Mouse (Mus musculus): ENCODE results near the gene H2-Oa. TPM values are rescaled to one million over a fixed set of nuclear protein-coding genes. Genes with fewer than 3 reads are reported as not detected.

Gene H2-Oa
- 9.5 and 12.1 TPM in 2 replicates for polyA plus RNA-seq (2012; ENCODE audit: insufficient read depth, low replicate concordance)

GRCm38 (mm10) chr17:34092197-34092875 is at the start of gene H2-Oa:
H2-Oa (plus strand) TSS chr17:34092340.
- H3K4me3 ChIP-seq (replicated peaks), result peak within 1 kb of the TSS; percentile 88
- TF ChIP-seq FLI1 (IDR thresholded peaks at IDR 0.05; ENCODE audit: low read length), result no peak
- no peak for TF ChIP-seq GATA1 (IDR thresholded peaks at IDR 0.05; ENCODE audit: borderline replicate concordance, low read length)

GRCm38 (mm10) chr17:34045941-34046340 is 46.2 kb upstream of the H2-Oa start:
- H3K36me3 ChIP-seq (replicated peaks; ENCODE audit: low read length), result peaks cover 75% of the 10 kb centered on the region
- no peak overlapping the region for H3K4me3 ChIP-seq (replicated peaks)
- H3K4me1 ChIP-seq, result peaks cover 30% of the 10 kb centered on the region
- peaks cover 22% of the 10 kb centered on the region for H3K9me3 ChIP-seq
- peaks cover 12% of the 10 kb centered on the region for H3K27me3 ChIP-seq (replicated peaks)
- TF ChIP-seq GATA1 (IDR thresholded peaks at IDR 0.05; ENCODE audit: borderline replicate concordance, low read length) (no peak), FLI1 (IDR thresholded peaks at IDR 0.05; ENCODE audit: low read length) (no peak)

More at GRCm38 (mm10) chr17:34092197-34092875, at the start of gene H2-Oa:
- H3K4me1 ChIP-seq, result peaks cover 77% of the 10 kb centered on the region
- H3K9me3 ChIP-seq, result peaks cover 14% of the 10 kb centered on the region
- H3K27me3 ChIP-seq (replicated peaks), result peaks cover 6% of the 10 kb centered on the region
- peaks cover 14% of the 10 kb centered on the region for H3K36me3 ChIP-seq (replicated peaks; ENCODE audit: low read length)

- TF ChIP-seq GATA1 (IDR thresholded peaks at IDR 0.05; ENCODE audit: borderline replicate concordance, low read length) (no peak), FLI1 (IDR thresholded peaks at IDR 0.05; ENCODE audit: low read length) (0 out of 2 replicates have a peak, but pooled peaks have one; percentile 52)
- H3K9me3 ChIP-seq, result peaks cover 22% of the 10 kb centered on the region
- H3K27me3 ChIP-seq (replicated peaks), result peaks cover under 1% of the 10 kb centered on the region
- H3K4me3 ChIP-seq (replicated peaks), result no peak overlapping the region
- H3K4me1 ChIP-seq, result peaks cover 18% of the 10 kb centered on the region
- peaks cover 86% of the 10 kb centered on the region for H3K36me3 ChIP-seq (replicated peaks; ENCODE audit: low read length)
Observed at GRCm38 (mm10) chr17:34047404-34048050, 44.6 kb upstream of the H2-Oa start.

- no peak for TF ChIP-seq FLI1 (IDR thresholded peaks at IDR 0.05; ENCODE audit: low read length)
- TF ChIP-seq GATA1 (IDR thresholded peaks at IDR 0.05; ENCODE audit: borderline replicate concordance, low read length), result no peak
- H3K9me3 ChIP-seq, result no peaks in the 10 kb centered on the region
- peaks cover 96% of the 10 kb centered on the region for H3K36me3 ChIP-seq (replicated peaks; ENCODE audit: low read length)
- H3K4me3 ChIP-seq (replicated peaks), result no peak overlapping the region
- H3K4me1 ChIP-seq, result peaks cover 19% of the 10 kb centered on the region; the same call in 1 of the 2 replicates
- H3K27me3 ChIP-seq (replicated peaks), result peaks cover 15% of the 10 kb centered on the region
Observed at GRCm38 (mm10) chr17:34057224-34057623, 34.9 kb upstream of the H2-Oa start.

- no peak overlapping the region for H3K4me3 ChIP-seq (replicated peaks)
- H3K36me3 ChIP-seq (replicated peaks; ENCODE audit: low read length), result peaks cover 31% of the 10 kb centered on the region
- no peak for TF ChIP-seq GATA1 (IDR thresholded peaks at IDR 0.05; ENCODE audit: borderline replicate concordance, low read length)
- no peak for TF ChIP-seq FLI1 (IDR thresholded peaks at IDR 0.05; ENCODE audit: low read length)
- peaks cover 50% of the 10 kb centered on the region for H3K4me1 ChIP-seq
- H3K9me3 ChIP-seq, result peaks cover 27% of the 10 kb centered on the region
- H3K27me3 ChIP-seq (replicated peaks), result peaks cover 8% of the 10 kb centered on the region
Observed at GRCm38 (mm10) chr17:34068864-34069263, 23.3 kb upstream of the H2-Oa start.

- TF ChIP-seq FLI1 (IDR thresholded peaks at IDR 0.05; ENCODE audit: low read length), result no peak
- no peak for TF ChIP-seq GATA1 (IDR thresholded peaks at IDR 0.05; ENCODE audit: borderline replicate concordance, low read length)
- peaks cover 23% of the 10 kb centered on the region for H3K27me3 ChIP-seq (replicated peaks)
- H3K4me1 ChIP-seq, result peaks cover 54% of the 10 kb centered on the region
- H3K9me3 ChIP-seq, result peaks cover 28% of the 10 kb centered on the region
- H3K36me3 ChIP-seq (replicated peaks; ENCODE audit: low read length), result peaks cover 11% of the 10 kb centered on the region
- peak overlapping the region; percentile 78 for H3K4me3 ChIP-seq (replicated peaks)
Observed at GRCm38 (mm10) chr17:34072091-34072490, 20.0 kb upstream of the H2-Oa start.

GRCm38 (mm10) chr17:34075271-34075670 is 16.9 kb upstream of the H2-Oa start:
- peaks cover 11% of the 10 kb centered on the region for H3K36me3 ChIP-seq (replicated peaks; ENCODE audit: low read length)
- TF ChIP-seq FLI1 (IDR thresholded peaks at IDR 0.05; ENCODE audit: low read length) (no peak), GATA1 (IDR thresholded peaks at IDR 0.05; ENCODE audit: borderline replicate concordance, low read length) (no peak)
- peaks cover 27% of the 10 kb centered on the region for H3K9me3 ChIP-seq
- H3K4me3 ChIP-seq (replicated peaks), result no peak overlapping the region
- peaks cover 29% of the 10 kb centered on the region for H3K27me3 ChIP-seq (replicated peaks)
- H3K4me1 ChIP-seq, result peaks cover 46% of the 10 kb centered on the region

- Histone ChIP-seq H3K9me3 (peaks cover 6% of the 10 kb centered on the region), H3K4me1 (peaks cover 31% of the 10 kb centered on the region), H3K4me3 (replicated peaks) (peak overlapping the region; percentile 18), H3K36me3 (replicated peaks; ENCODE audit: low read length) (no peaks in the 10 kb centered on the region), H3K27me3 (replicated peaks) (peaks cover 31% of the 10 kb centered on the region)
- TF ChIP-seq FLI1 (IDR thresholded peaks at IDR 0.05; ENCODE audit: low read length) (no peak), GATA1 (IDR thresholded peaks at IDR 0.05; ENCODE audit: borderline replicate concordance, low read length) (no peak)
Observed at GRCm38 (mm10) chr17:34077549-34077948, 14.6 kb upstream of the H2-Oa start.

- Histone ChIP-seq H3K4me1 (peaks cover 25% of the 10 kb centered on the region), H3K36me3 (replicated peaks; ENCODE audit: low read length) (no peaks in the 10 kb centered on the region), H3K27me3 (replicated peaks) (peaks cover 31% of the 10 kb centered on the region), H3K9me3 (peaks cover 6% of the 10 kb centered on the region), H3K4me3 (replicated peaks) (no peak overlapping the region)
- TF ChIP-seq GATA1 (IDR thresholded peaks at IDR 0.05; ENCODE audit: borderline replicate concordance, low read length) (no peak), FLI1 (IDR thresholded peaks at IDR 0.05; ENCODE audit: low read length) (no peak)
Observed at GRCm38 (mm10) chr17:34078148-34078547, 14.0 kb upstream of the H2-Oa start.

GRCm38 (mm10) chr17:34079002-34079401 is 13.1 kb upstream of the H2-Oa start:
- Histone ChIP-seq H3K4me1 (peaks cover 17% of the 10 kb centered on the region), H3K36me3 (replicated peaks; ENCODE audit: low read length) (no peaks in the 10 kb centered on the region), H3K9me3 (no peaks in the 10 kb centered on the region; the same call in 1 of the 2 replicates), H3K4me3 (replicated peaks) (no peak overlapping the region), H3K27me3 (replicated peaks) (peaks cover 28% of the 10 kb centered on the region)
- TF ChIP-seq GATA1 (IDR thresholded peaks at IDR 0.05; ENCODE audit: borderline replicate concordance, low read length), result no peak
- no peak for TF ChIP-seq FLI1 (IDR thresholded peaks at IDR 0.05; ENCODE audit: low read length)
